Mouse (Mus musculus): Measurements from ENCODE around the gene Xdh. TPM values are rescaled to one million over a fixed set of nuclear protein-coding genes. Genes with fewer than 3 reads are reported as not detected.

The Xdh gene
- 7.1 TPM for total RNA-seq (2023)

DNA sequence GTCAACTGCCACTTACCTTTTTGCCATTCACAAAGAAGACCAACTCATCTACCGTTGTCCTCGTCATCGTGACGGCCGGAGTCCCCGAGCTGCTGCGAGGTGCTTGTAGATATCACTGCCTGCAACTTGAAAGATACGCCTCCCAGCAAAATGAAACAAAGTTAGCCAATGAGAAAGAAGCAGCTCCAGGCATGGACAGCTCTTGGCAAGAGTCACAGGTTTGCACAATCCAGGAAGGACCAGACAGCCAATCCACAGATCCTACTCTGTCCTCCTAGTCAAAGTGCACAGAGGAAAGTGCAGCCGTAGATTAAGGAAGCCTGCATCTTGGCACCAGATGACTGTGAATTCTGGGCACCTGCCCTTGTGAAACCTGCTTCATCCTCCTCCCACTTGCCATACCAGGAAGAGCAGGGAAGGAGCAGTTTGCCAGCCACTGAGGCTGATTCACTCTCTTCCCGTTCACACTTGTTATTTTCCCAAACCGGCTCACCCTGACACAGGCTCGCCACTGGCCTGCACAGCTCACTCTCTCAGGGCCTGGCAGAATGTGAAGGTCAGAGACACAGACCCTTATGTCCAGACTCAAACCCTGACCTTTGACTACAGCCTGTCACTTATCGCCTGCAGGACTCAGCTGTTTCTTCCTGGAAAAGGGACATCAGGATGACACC lies at the start of gene Xdh:
Gene Xdh, minus strand, starts transcription at position 135 of the 674 bp plus-strand sequence.

Other genes starting within 250 kb of the Xdh start
- not detected for gene Galnt14, start 239.7 kb downstream of the Xdh start, total RNA-seq (2023)
- 94.9 TPM for gene Ehd3, start 146.1 kb downstream of the Xdh start, total RNA-seq (2023)
- gene Srd5a2, start 97.7 kb upstream of the Xdh start, total RNA-seq (2023), result not detected

Data from CD4-positive naive resting alpha-beta T cell, adult 76 days (primary cell).